Mouse (Mus musculus): ENCODE measurements at regions not wholly inside any gene's neighbourhood (a gene's known extent, or its start where the extent isn't known, plus 50 kb on each side); places are given as distances from the start of the nearest gene placed in this dataset.
"Not testable (repeated sequence)": the region's sequence is repeated elsewhere in the genome, so short reads cannot be mapped to it uniquely, and the experiment has no call there.

- Histone ChIP-seq H3K9me3 (ENCODE audit: low read length) (no peaks in the 10 kb centered on the region), H3K27me3 (replicated peaks; ENCODE audit: insufficient read depth, low read length) (no peaks in the 10 kb centered on the region), H3K4me3 (ENCODE audit: low read depth, low read length) (no peak overlapping the region), H3K4me2 (replicated peaks; ENCODE audit: low read depth, low read length) (no peak overlapping the region), H3K36me3 (ENCODE audit: insufficient read depth, low read length) (no peaks in the 10 kb centered on the region), H3K27ac (ENCODE audit: low read length) (no peak overlapping the region), H3K4me1 (ENCODE audit: insufficient read depth, low read depth, low read length) (no peaks in the 10 kb centered on the region), H3K9ac (replicated peaks; ENCODE audit: low read depth) (no peak overlapping the region)
- DNase-seq (ENCODE audit: low spot score) = no peak
- TF ChIP-seq EP300 (IDR thresholded peaks at IDR 0.05) = no peak
- TF ChIP-seq CTCF (IDR thresholded peaks at IDR 0.05) = no peak
- ATAC-seq = no peak
Measured at GRCm38 (mm10) chr14:108748730-108749129, 165.2 kb downstream of the Slitrk1 start.

- no peaks in the 10 kb centered on the region for H3K4me1 ChIP-seq (ENCODE audit: insufficient read depth, low read depth, low read length)
- no peak for ATAC-seq
- H3K4me3 ChIP-seq (ENCODE audit: low read depth, low read length) = no peak overlapping the region
- H3K9me3 ChIP-seq (ENCODE audit: low read length) = no peaks in the 10 kb centered on the region
- TF ChIP-seq EP300 (IDR thresholded peaks at IDR 0.05) (no peak), CTCF (IDR thresholded peaks at IDR 0.05) (no peak)
- H3K27me3 ChIP-seq (replicated peaks; ENCODE audit: insufficient read depth, low read length) = no peaks in the 10 kb centered on the region
- no peak overlapping the region for H3K9ac ChIP-seq (replicated peaks; ENCODE audit: low read depth)
- H3K27ac ChIP-seq (ENCODE audit: low read length) = no peak overlapping the region
- 62% methylated on average over 6 of the region's 6 CpGs for WGBS
- H3K4me2 ChIP-seq (replicated peaks; ENCODE audit: low read depth, low read length) = no peak overlapping the region
- no peak for DNase-seq (ENCODE audit: low spot score)
- no peaks in the 10 kb centered on the region for H3K36me3 ChIP-seq (ENCODE audit: insufficient read depth, low read length)
Measured at GRCm38 (mm10) chr14:108711811-108712210, 202.1 kb downstream of the Slitrk1 start.

- Histone ChIP-seq H3K27me3 (replicated peaks; ENCODE audit: insufficient read depth, low read length) (no peaks in the 10 kb centered on the region), H3K9me3 (ENCODE audit: low read length) (no peaks in the 10 kb centered on the region), H3K9ac (replicated peaks; ENCODE audit: low read depth) (no peak overlapping the region), H3K4me3 (ENCODE audit: low read depth, low read length) (no peak overlapping the region), H3K36me3 (ENCODE audit: insufficient read depth, low read length) (no peaks in the 10 kb centered on the region), H3K27ac (ENCODE audit: low read length) (no peak overlapping the region), H3K4me2 (replicated peaks; ENCODE audit: low read depth, low read length) (no peak overlapping the region), H3K4me1 (ENCODE audit: insufficient read depth, low read depth, low read length) (no peaks in the 10 kb centered on the region)
- DNase-seq (ENCODE audit: low spot score) (no peak), ATAC-seq (no peak)
- TF ChIP-seq CTCF (IDR thresholded peaks at IDR 0.05) = no peak
- no peak for TF ChIP-seq EP300 (IDR thresholded peaks at IDR 0.05)
Measured at GRCm38 (mm10) chr14:108709101-108709631, 204.8 kb downstream of the Slitrk1 start.

- H3K36me3 ChIP-seq (ENCODE audit: insufficient read depth, low read length); ATAC-seq; H3K4me2 ChIP-seq (replicated peaks; ENCODE audit: low read depth, low read length); H3K9me3 ChIP-seq (ENCODE audit: low read length); H3K27ac ChIP-seq (ENCODE audit: low read length); H3K9ac ChIP-seq (replicated peaks; ENCODE audit: low read depth); H3K4me3 ChIP-seq (ENCODE audit: low read depth, low read length); H3K27me3 ChIP-seq (replicated peaks; ENCODE audit: insufficient read depth, low read length); H3K4me1 ChIP-seq (ENCODE audit: insufficient read depth, low read depth, low read length); DNase-seq (ENCODE audit: low spot score): not testable (repeated sequence)
- WGBS = 77% methylated on average over 5 of the region's 5 CpGs
Measured at GRCm38 (mm10) chr14:108704662-108705061, 209.3 kb downstream of the Slitrk1 start.

- ATAC-seq (no peak), DNase-seq (ENCODE audit: low spot score) (no peak)
- Histone ChIP-seq H3K9ac (replicated peaks; ENCODE audit: low read depth) (no peak overlapping the region), H3K4me3 (ENCODE audit: low read depth, low read length) (no peak overlapping the region), H3K36me3 (ENCODE audit: insufficient read depth, low read length) (no peaks in the 10 kb centered on the region), H3K4me1 (ENCODE audit: insufficient read depth, low read depth, low read length) (no peaks in the 10 kb centered on the region), H3K27me3 (replicated peaks; ENCODE audit: insufficient read depth, low read length) (no peaks in the 10 kb centered on the region), H3K4me2 (replicated peaks; ENCODE audit: low read depth, low read length) (no peak overlapping the region), H3K27ac (ENCODE audit: low read length) (no peak overlapping the region), H3K9me3 (ENCODE audit: low read length) (no peaks in the 10 kb centered on the region)
- 77% methylated on average over 6 of the region's 6 CpGs for WGBS
- TF ChIP-seq CTCF (IDR thresholded peaks at IDR 0.05) = no peak
- TF ChIP-seq EP300 (IDR thresholded peaks at IDR 0.05) = no peak
Measured at GRCm38 (mm10) chr14:108664864-108665263, 249.1 kb downstream of the Slitrk1 start.

GRCm38 (mm10) chr14:108638291-108638690 lies 275.7 kb downstream of the Slitrk1 start:
- H3K27ac ChIP-seq (ENCODE audit: low read length) = no peak overlapping the region
- H3K4me1 ChIP-seq (ENCODE audit: insufficient read depth, low read depth, low read length) = no peaks in the 10 kb centered on the region
- H3K9me3 ChIP-seq (ENCODE audit: low read length) = no peaks in the 10 kb centered on the region
- H3K36me3 ChIP-seq (ENCODE audit: insufficient read depth, low read length) = no peaks in the 10 kb centered on the region
- ATAC-seq (no peak), DNase-seq (ENCODE audit: low spot score) (no peak)
- H3K9ac ChIP-seq (replicated peaks; ENCODE audit: low read depth) = no peak overlapping the region
- H3K4me2 ChIP-seq (replicated peaks; ENCODE audit: low read depth, low read length) = no peak overlapping the region
- H3K4me3 ChIP-seq (ENCODE audit: low read depth, low read length) = no peak overlapping the region
- WGBS = 62% methylated on average over 2 of the region's 2 CpGs
- TF ChIP-seq CTCF (IDR thresholded peaks at IDR 0.05) (no peak), EP300 (IDR thresholded peaks at IDR 0.05) (no peak)
- no peaks in the 10 kb centered on the region for H3K27me3 ChIP-seq (replicated peaks; ENCODE audit: insufficient read depth, low read length)

- H3K4me3 ChIP-seq (ENCODE audit: low read depth, low read length) = no peak overlapping the region
- ATAC-seq = no peak
- no peak overlapping the region for H3K27ac ChIP-seq (ENCODE audit: low read length)
- H3K4me2 ChIP-seq (replicated peaks; ENCODE audit: low read depth, low read length) = no peak overlapping the region
- no peaks in the 10 kb centered on the region for H3K27me3 ChIP-seq (replicated peaks; ENCODE audit: insufficient read depth, low read length)
- 62% methylated on average over 2 of the region's 2 CpGs for WGBS
- H3K4me1 ChIP-seq (ENCODE audit: insufficient read depth, low read depth, low read length) = no peaks in the 10 kb centered on the region
- no peak overlapping the region for H3K9ac ChIP-seq (replicated peaks; ENCODE audit: low read depth)
- H3K36me3 ChIP-seq (ENCODE audit: insufficient read depth, low read length) = no peaks in the 10 kb centered on the region
- peak; percentile 6 for DNase-seq (ENCODE audit: low spot score)
- TF ChIP-seq CTCF (IDR thresholded peaks at IDR 0.05) (no peak), EP300 (IDR thresholded peaks at IDR 0.05) (no peak)
- no peaks in the 10 kb centered on the region for H3K9me3 ChIP-seq (ENCODE audit: low read length)
Measured at GRCm38 (mm10) chr14:108635266-108635665, 278.7 kb downstream of the Slitrk1 start.
